Mouse (Mus musculus) bone marrow, adult 2 months (tissue): ENCODE data around the gene Srgap2.

Source experiments
- CTCF ChIP-seq: fragments of 200-500 bp; IDR thresholded peaks from 2 replicates; pipeline ENCODE4 v1.5.1; 2011; ENCODE audit warnings: low read length, control low read depth; ENCODE audit not compliant: control insufficient read depth, insufficient read depth
- POLR2A ChIP-seq: fragments of 200-500 bp; IDR thresholded peaks from 2 replicates; pipeline ENCODE4 v1.6.1; 2011; ENCODE audit warnings: low read depth, mild to moderate bottlenecking, control low read depth, low read length, borderline replicate concordance; ENCODE audit not compliant: control insufficient read depth

DNA sequence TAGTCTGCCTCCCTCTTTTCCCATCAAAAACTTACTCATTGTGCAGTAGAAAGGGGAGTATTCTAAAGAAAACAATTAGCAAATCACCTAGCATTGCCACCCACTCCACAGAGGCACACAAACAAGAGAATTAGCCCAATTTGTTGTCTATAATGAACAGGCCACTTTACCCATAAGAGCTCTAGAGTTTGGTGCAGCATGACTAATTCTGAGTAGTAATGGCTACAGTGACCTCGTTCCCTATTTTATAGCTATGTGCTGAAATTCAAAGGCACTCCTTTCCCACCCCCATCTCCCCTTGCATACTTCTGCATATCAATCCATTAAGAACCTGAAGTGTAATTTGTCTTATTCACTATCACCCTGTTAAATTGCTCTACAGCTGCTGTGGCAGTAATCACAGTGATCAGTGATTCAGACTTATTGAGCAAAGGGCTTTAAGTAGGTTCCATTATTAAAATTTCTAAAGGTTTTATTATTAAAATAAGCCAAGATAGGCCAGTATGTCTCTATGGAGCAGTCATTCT is 64.5 kb downstream of the Srgap2 start:
- TF ChIP-seq CTCF (no peak), POLR2A (no peak)
